Mouse (Mus musculus) thymus, adult 2 months (tissue): ENCODE results near the gene Kif3c.

Experiments
- CTCF ChIP-seq: fragments of 200-500 bp; IDR thresholded peaks from 2 replicates; pipeline ENCODE4 v1.5.1; 2012; ENCODE audit warnings: mild to moderate bottlenecking, control low read depth, low read length, moderate library complexity, borderline replicate concordance; ENCODE audit not compliant: control insufficient read depth, poor library complexity, insufficient read depth; ENCODE audit errors: extremely low read depth
- POLR2A ChIP-seq: fragments of 200-500 bp; IDR thresholded peaks from 2 replicates; pipeline ENCODE4 v1.6.1; 2012; ENCODE audit warnings: mild to moderate bottlenecking, low read length, control low read depth, moderate library complexity; ENCODE audit not compliant: control insufficient read depth, poor library complexity, insufficient read depth; ENCODE audit errors: extremely low read depth

DNA sequence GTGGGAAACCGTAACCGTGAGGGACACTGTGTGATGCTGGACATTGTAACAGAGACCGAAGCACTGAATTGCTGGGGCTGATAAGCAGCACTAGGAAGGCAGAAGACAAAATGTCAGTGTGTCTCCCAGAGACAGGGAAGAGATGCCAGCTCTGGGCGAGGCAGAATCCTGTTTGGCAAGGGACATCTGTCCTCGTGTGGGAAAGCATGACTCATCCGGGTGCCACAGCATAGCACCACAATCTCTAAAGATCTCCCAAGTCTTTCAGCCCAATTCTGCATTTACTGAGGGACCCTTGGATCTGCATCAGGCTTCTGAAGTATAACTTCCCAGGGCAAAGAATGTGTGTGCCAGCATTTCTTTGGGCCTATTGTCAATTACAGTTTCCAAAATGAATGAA, 41.7 kb upstream of the Kif3c start:
- no peak for TF ChIP-seq CTCF
- TF ChIP-seq POLR2A = no peak
